Mouse (Mus musculus) CH12.LX (cell line): ENCODE data around the gene Narf. TPM values are rescaled to one million over a fixed set of nuclear protein-coding genes. Genes with fewer than 3 reads are reported as not detected.

Experiments used
- DNase-seq: peaks from one replicate; pipeline ENCODE4 v3.0.0-alpha.2; 2013; ENCODE audit errors: extremely low read depth
- H3K27ac ChIP-seq: 2 replicates; pipeline ENCODE4 v1.5.1; 2012; ENCODE audit warnings: low read depth, mild to moderate bottlenecking, control low read depth, moderate library complexity; ENCODE audit not compliant: insufficient read depth
- H3K27me3 ChIP-seq: replicated peaks from 2 replicates; pipeline ENCODE3; 2012; ENCODE audit warnings: inconsistent platforms
- H3K36me3 ChIP-seq, 2 experiments: replicated peaks in 1 of 2; 2 replicates each; pipeline versions ENCODE3 to v1.6.1; 2012; ENCODE audit warnings: inconsistent platforms in 1 of 2, low read length in 1 of 2, mild to moderate bottlenecking in 1 of 2, mixed read lengths in 1 of 2, moderate library complexity in 1 of 2; ENCODE audit not compliant: control insufficient read depth in 1 of 2, insufficient read depth in 1 of 2
- H3K4me1 ChIP-seq, 2 experiments: 2 replicates each; pipeline ENCODE4 v1.6.1; 2012; ENCODE audit warnings: inconsistent platforms in 1 of 2, moderate library complexity in 1 of 2; ENCODE audit not compliant: insufficient read depth in 2 of 2, control insufficient read depth in 1 of 2
- H3K4me2 ChIP-seq: 2 replicates; pipeline ENCODE4 v1.6.1; 2012; ENCODE audit warnings: low read depth, mild to moderate bottlenecking, control low read depth; ENCODE audit not compliant: poor library complexity, insufficient read depth, severe bottlenecking
- H3K4me3 ChIP-seq, 3 experiments: fragments of 150-350 bp in 1 of 3; sonication (generic) in 1 of 3; replicated peaks in 1 of 3; 2 replicates each; pipeline versions ENCODE3 to v1.5.1; 2011 to 2012; ENCODE audit warnings: low read depth in 2 of 3, low read length in 2 of 3, mild to moderate bottlenecking in 2 of 3, moderate library complexity in 2 of 3, control low read depth in 1 of 3, improper control_type of control experiment in 1 of 3, inconsistent platforms in 1 of 3, mixed read lengths in 1 of 3; ENCODE audit not compliant: poor library complexity in 1 of 3
- H3K79me2 ChIP-seq: replicated peaks from 2 replicates; pipeline ENCODE4 v1.6.1; 2012; ENCODE audit warnings: mild to moderate bottlenecking, moderate library complexity; ENCODE audit not compliant: control insufficient read depth, poor library complexity, insufficient read depth, severe bottlenecking; ENCODE audit errors: extremely low read depth
- H3K9ac ChIP-seq: 2 replicates; pipeline ENCODE4 v1.6.1; 2012; ENCODE audit warnings: low read depth, mild to moderate bottlenecking, control low read depth, moderate library complexity; ENCODE audit not compliant: insufficient read depth
- H3K9me3 ChIP-seq: replicated peaks from 2 replicates; pipeline ENCODE3; 2012; ENCODE audit warnings: low read length, inconsistent platforms, mixed read lengths
- BHLHE40 ChIP-seq: IDR thresholded peaks from 2 replicates; pipeline ENCODE4 v1.6.1; 2011; ENCODE audit warnings: mild to moderate bottlenecking, low read depth, low read length, improper control_type of control experiment
- CTCF ChIP-seq, 2 experiments: IDR thresholded peaks in 1 of 2; conservative IDR thresholded peaks in 1 of 2; 2 replicates each; pipeline ENCODE4 v1.5.1; 2011 to 2012; ENCODE audit warnings: low read depth in 2 of 2, low read length in 2 of 2, improper control_type of control experiment in 1 of 2, inconsistent platforms in 1 of 2, mild to moderate bottlenecking in 1 of 2, moderate library complexity in 1 of 2
- JUN ChIP-seq: IDR thresholded peaks from 2 replicates; pipeline ENCODE4 v1.6.1; 2011; ENCODE audit warnings: low read depth, mild to moderate bottlenecking, low read length, improper control_type of control experiment, moderate library complexity; ENCODE audit not compliant: insufficient read depth
- MAZ ChIP-seq: IDR thresholded peaks from 2 replicates; pipeline ENCODE4 v1.6.1; 2012; ENCODE audit warnings: low read depth, mild to moderate bottlenecking, inconsistent platforms, low read length, improper control_type of control experiment, moderate library complexity
- MEF2A ChIP-seq: IDR thresholded peaks from 2 replicates; pipeline ENCODE4 v1.6.1; 2014; ENCODE audit warnings: low read depth, mild to moderate bottlenecking, inconsistent platforms, low read length, improper control_type of control experiment, borderline replicate concordance
- MXI1 ChIP-seq: IDR thresholded peaks from 2 replicates; pipeline ENCODE4 v1.6.1; 2011; ENCODE audit warnings: mild to moderate bottlenecking, low read depth, low read length, improper control_type of control experiment
- MYC ChIP-seq: IDR thresholded peaks from 2 replicates; pipeline ENCODE4 v1.6.1; 2011; ENCODE audit warnings: low read depth, mild to moderate bottlenecking, improper control_type of control experiment, low read length
- NRF1 ChIP-seq: IDR thresholded peaks from 2 replicates; pipeline ENCODE4 v1.6.1; 2014; ENCODE audit warnings: low read depth, mild to moderate bottlenecking, inconsistent platforms, low read length, improper control_type of control experiment, moderate library complexity
- RAD21 ChIP-seq: IDR thresholded peaks from 2 replicates; pipeline ENCODE4 v1.6.1; 2011; ENCODE audit warnings: low read depth, mild to moderate bottlenecking, low read length, improper control_type of control experiment, moderate library complexity
- RCOR1 ChIP-seq: conservative IDR thresholded peaks from 2 replicates; pipeline ENCODE4 v1.6.1; 2012; ENCODE audit warnings: low read depth, mild to moderate bottlenecking, inconsistent platforms, low read length, improper control_type of control experiment
- SIN3A ChIP-seq: IDR thresholded peaks from 2 replicates; pipeline ENCODE4 v1.6.1; 2012; ENCODE audit warnings: low read length, improper control_type of control experiment, inconsistent platforms
- SMC3 ChIP-seq: IDR thresholded peaks from 2 replicates; pipeline ENCODE4 v1.6.1; 2011; ENCODE audit warnings: low read depth, low read length, improper control_type of control experiment
- TCF12 ChIP-seq: IDR thresholded peaks from 2 replicates; pipeline ENCODE4 v1.6.1; 2014; ENCODE audit warnings: low read depth, mild to moderate bottlenecking, inconsistent platforms, low read length, improper control_type of control experiment
- UBTF ChIP-seq: IDR thresholded peaks from 2 replicates; pipeline ENCODE4 v1.6.1; 2012; ENCODE audit warnings: low read depth, mild to moderate bottlenecking, inconsistent platforms, low read length, improper control_type of control experiment, moderate library complexity
- ZMIZ1 ChIP-seq: IDR thresholded peaks from 2 replicates; pipeline ENCODE4 v1.6.1; 2012; ENCODE audit warnings: low read depth, mild to moderate bottlenecking, inconsistent platforms, low read length, improper control_type of control experiment
- ZNF384 ChIP-seq: IDR thresholded peaks from 2 replicates; pipeline ENCODE4 v1.6.1; 2012; ENCODE audit warnings: low read depth, low read length, improper control_type of control experiment, inconsistent platforms
- dilution Hi-C: fragments of 300-500 bp; cut with MboI; formaldehyde crosslinking; loops from 2 replicates; pipeline ENCODE4 v1.14.3; 2020; ENCODE audit warnings: low sequenced_read_pairs; ENCODE audit not compliant: extremely low pct_unique_long_range_greater_than_20kb, extremely low pct_ligation_motif_present
- in situ Hi-C: fragments of 300-500 bp; cut with MboI; formaldehyde crosslinking; loops from 3 replicates; pipeline ENCODE4 v1.14.3; 2019; ENCODE audit warnings: low sequenced_read_pairs, low pct_ligation_motif_present, low pct_unique_long_range_greater_than_20kb, mixed read lengths
- polyA plus RNA-seq: library from polyadenylated mRNA; unstranded; fragments of >175 nt; gene quantifications from 2 replicates; pipeline ENCODE4 v1.2.1, GENCODE M21; 2012; ENCODE audit warnings: low read depth; ENCODE audit not compliant: insufficient read length
- total RNA-seq, 2 experiments: library from RNA; depleted of rRNA; stranded (reverse); fragments of 300-350 nt in 1 of 2; fragments of >200 nt in 1 of 2; gene quantifications; 2 replicates each; pipeline ENCODE4 v1.2.3; 2012 to 2014

The Narf gene
- total and polyA plus RNA-seq, 3 experiments: 11.7 to 29.9 (median 26.2) TPM

- H3K27ac ChIP-seq: no peak overlapping the region
- peaks cover 36 to 88% of the 10 kb centered on the region in 2 experiments for H3K36me3 ChIP-seq
- no peaks in the 10 kb centered on the region for H3K27me3 ChIP-seq
- no peaks in the 10 kb centered on the region for H3K9me3 ChIP-seq
- no peak overlapping the region for H3K4me2 ChIP-seq
- H3K4me1 ChIP-seq: no peaks in the 10 kb centered on the region
- dilution Hi-C loops: no loop called here
- peaks cover 18% of the 10 kb centered on the region for H3K79me2 ChIP-seq
- TF ChIP-seq MXI1 (no peak), UBTF (no peak), CTCF (conservative IDR thresholded peaks at IDR 0.05 in 1 of 2, IDR thresholded peaks at IDR 0.05 in 1 of 2; ENCODE audit: low read depth in 2 of 2, low read length in 2 of 2) (no peak), ZMIZ1 (no peak), SMC3 (no peak), MAZ (no peak), JUN (no peak), TCF12 (no peak), NRF1 (no peak), SIN3A (no peak), MYC (no peak), ZNF384 (no peak), MEF2A (no peak)
- DNase-seq: no peak
- H3K9ac ChIP-seq: no peak overlapping the region
- H3K4me3 ChIP-seq: no peak overlapping the region
- in situ Hi-C loops: no loop called here
Measured at GRCm38 (mm10) chr11:121282911-121283310, 45.9 kb downstream of the Narf start.

GRCm38 (mm10) chr11:121289859-121290258 lies 52.8 kb downstream of the Narf start:
- Histone ChIP-seq H3K27me3 (no peaks in the 10 kb centered on the region), H3K79me2 (no peaks in the 10 kb centered on the region), H3K27ac (no peak overlapping the region), H3K4me2 (no peak overlapping the region), H3K4me1 (no peaks in the 10 kb centered on the region), H3K9ac (no peak overlapping the region), H3K9me3 (no peaks in the 10 kb centered on the region), H3K36me3 (peaks cover 67 to 95% of the 10 kb centered on the region in 2 experiments), H3K4me3 (no peak overlapping the region)
- dilution Hi-C loops (no loop called here), in situ Hi-C loops (no loop called here)
- no peak for DNase-seq
- TF ChIP-seq SMC3 (0 out of 2 replicates have a peak, but pooled peaks have one; percentile 14), CTCF (conservative IDR thresholded peaks at IDR 0.05 in 1 of 2, IDR thresholded peaks at IDR 0.05 in 1 of 2; ENCODE audit: low read depth in 2 of 2, low read length in 2 of 2) (peak in 1 of 2 experiments; percentile 54; a peak in 2 of 4 replicates), MAZ (no peak), BHLHE40 (no peak), RAD21 (peak; percentile 49), UBTF (no peak), RCOR1 (no peak)
